In the genomic region with DNA sequence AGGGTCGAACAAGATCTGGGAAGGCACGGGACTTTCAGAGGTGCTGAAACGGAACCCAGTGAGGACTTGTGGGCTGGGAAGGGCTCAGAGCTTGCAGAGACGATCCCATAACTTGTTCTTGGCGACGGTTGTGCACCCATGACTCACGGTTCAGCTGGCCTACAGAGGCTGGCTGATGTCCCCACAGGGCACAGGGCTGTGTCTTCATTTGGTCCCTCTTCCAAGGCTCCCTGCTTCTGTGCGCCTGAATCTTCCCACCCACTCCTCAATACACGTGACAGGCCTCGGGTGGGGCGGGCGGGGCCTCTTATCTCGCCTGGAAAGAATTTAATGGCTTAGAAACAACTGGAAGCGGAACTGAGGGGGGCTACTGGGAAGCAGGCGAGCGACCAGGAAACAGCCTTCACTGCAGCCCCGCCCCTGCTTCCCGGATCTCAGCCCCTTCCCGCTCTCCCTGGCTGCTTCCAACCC, we compare ENCODE assay signal across 8 mouse cellular contexts. TPM values are rescaled to one million over a fixed set of nuclear protein-coding genes. Genes with fewer than 3 reads are reported as not detected.
DNase-seq lines count a peak whose midpoint lies in the region; ATAC-seq and TF ChIP-seq lines count a peak whose summit lies in the region.

No protein-coding gene starts in this region.

- H3K36me3 ChIP-seq in spleen, adult 2 months (ENCODE audit: control insufficient read depth, insufficient read depth, low read length), result no peaks in the 10 kb centered on the region
- no peaks in the 10 kb centered on the region for H3K36me3 ChIP-seq in heart, embryonic 10.5 days
- H3K36me3 ChIP-seq in kidney, embryonic 14.5 days (ENCODE audit: control insufficient read depth, insufficient read depth, low read length), result no peaks in the 10 kb centered on the region
- H3K36me3 ChIP-seq in lung, postnatal 0 days (ENCODE audit: insufficient read depth, low read length), result no peaks in the 10 kb centered on the region

- WGBS in spleen, adult 2 months, result 9% methylated on average over 19 of the region's 19 CpGs
- 9% methylated on average over 19 of the region's 19 CpGs for WGBS in heart, embryonic 10.5 days
- WGBS in kidney, embryonic 14.5 days, result 6% methylated on average over 19 of the region's 19 CpGs
- 3% methylated on average over 18 of the region's 19 CpGs for WGBS in lung, postnatal 0 days

- no peak; the same call in 1 of the 2 replicates for ATAC-seq in kidney, embryonic 14.5 days (ENCODE audit: low FRiP score, low TSS enrichment)
- peak; percentile 83 for ATAC-seq in lung, postnatal 0 days

- peak overlapping the region; percentile 27; the same call in 1 of the 2 replicates for H3K27ac ChIP-seq in spleen, adult 2 months (ENCODE audit: insufficient read depth, low read length)
- H3K27ac ChIP-seq in heart, embryonic 10.5 days, result 0 out of 2 replicates have a peak overlapping the region, but pooled peaks have one; percentile 16
- H3K27ac ChIP-seq in kidney, embryonic 14.5 days (ENCODE audit: low read depth, low read length), result 0 out of 2 replicates have a peak overlapping the region, but pooled peaks have one; percentile 6
- peak overlapping the region; percentile 57; the same call in 1 of the 2 replicates for H3K27ac ChIP-seq in lung, postnatal 0 days (ENCODE audit: low read length)

- TF ChIP-seq EP300 in lung, postnatal 0 days (IDR thresholded peaks at IDR 0.05), result peak; percentile 79

- DNase-seq in spleen, adult 2 months (ENCODE audit: low read depth in 1 of 2, low spot score in 2 of 2), result no peak
- DNase-seq in spleen, postnatal 4 days (ENCODE audit: low spot score in 2 of 2), result no peak
- no peak for DNase-seq in heart, embryonic 10.5 days (ENCODE audit: low spot score)
- DNase-seq in lung, postnatal 0 days (ENCODE audit: low spot score), result peak; percentile 81
- no peak for DNase-seq in thymus, postnatal 0 days (ENCODE audit: low spot score)
- DNase-seq in T-cell, adult 2 months (ENCODE audit: low spot score), result no peak
- DNase-seq in cerebellum, postnatal 14 days, result no peak

- TF ChIP-seq POLR2A in spleen, adult 2 months (IDR thresholded peaks at IDR 0.05; ENCODE audit: low read depth, low read length), result no peak

- H3K4me2 ChIP-seq in kidney, embryonic 14.5 days (replicated peaks; ENCODE audit: low read depth, low read length), result peak overlapping the region; percentile 43
- H3K4me2 ChIP-seq in lung, postnatal 0 days (replicated peaks; ENCODE audit: low read depth, low read length), result peak overlapping the region; percentile 48

- peaks cover 3% of the 10 kb centered on the region; the same call in 1 of the 2 replicates for H3K27me3 ChIP-seq in spleen, adult 2 months (ENCODE audit: control insufficient read depth, insufficient read depth, low read length)
- H3K27me3 ChIP-seq in heart, embryonic 10.5 days (ENCODE audit: insufficient read depth, poor library complexity, severe bottlenecking), result peaks cover 62% of the 10 kb centered on the region
- H3K27me3 ChIP-seq in kidney, embryonic 14.5 days (ENCODE audit: control insufficient read depth, insufficient read depth, low read length), result peaks cover 29% of the 10 kb centered on the region
- H3K27me3 ChIP-seq in lung, postnatal 0 days (replicated peaks; ENCODE audit: insufficient read depth, low read length), result peaks cover 7% of the 10 kb centered on the region

- no peak for TF ChIP-seq CTCF in spleen, adult 2 months (IDR thresholded peaks at IDR 0.05; ENCODE audit: extremely low read depth, insufficient read depth, insufficient read length, insufficient replicate concordance)
- TF ChIP-seq CTCF in lung, postnatal 0 days (IDR thresholded peaks at IDR 0.05), result no peak

- H3K9ac ChIP-seq in kidney, embryonic 14.5 days (ENCODE audit: low read depth, low read length), result peak overlapping the region; percentile 7; the same call in 1 of the 2 replicates
- no peak overlapping the region for H3K9ac ChIP-seq in lung, postnatal 0 days (replicated peaks; ENCODE audit: low read depth)

- H3K4me3 ChIP-seq in spleen, adult 2 months (ENCODE audit: extremely low read depth, insufficient read depth, insufficient read length), result peak overlapping the region; percentile 15; the same call in 1 of the 2 replicates
- peak overlapping the region; percentile 43 for H3K4me3 ChIP-seq in heart, embryonic 10.5 days
- peak overlapping the region; percentile 17; the same call in 1 of the 2 replicates for H3K4me3 ChIP-seq in kidney, embryonic 14.5 days (ENCODE audit: low read length)
- H3K4me3 ChIP-seq in lung, postnatal 0 days (ENCODE audit: low read depth, low read length), result peak overlapping the region; percentile 14; the same call in 1 of the 2 replicates

- H3K4me1 ChIP-seq in spleen, adult 2 months (ENCODE audit: control insufficient read depth, insufficient read depth, insufficient read length), result no peaks in the 10 kb centered on the region; the same call in 1 of the 2 replicates
- H3K4me1 ChIP-seq in heart, embryonic 10.5 days, result peaks cover 32% of the 10 kb centered on the region
- 0 out of 2 replicates have a peak, but pooled peaks cover 3% of the 10 kb centered on the region for H3K4me1 ChIP-seq in kidney, embryonic 14.5 days (ENCODE audit: control insufficient read depth, insufficient read depth, low read length)
- H3K4me1 ChIP-seq in lung, postnatal 0 days (ENCODE audit: insufficient read depth, low read depth, low read length), result peaks cover 12% of the 10 kb centered on the region

- no peaks in the 10 kb centered on the region for H3K9me3 ChIP-seq in heart, embryonic 10.5 days
- H3K9me3 ChIP-seq in kidney, embryonic 14.5 days (ENCODE audit: control insufficient read depth, low read length), result no peaks in the 10 kb centered on the region
- no peaks in the 10 kb centered on the region for H3K9me3 ChIP-seq in lung, postnatal 0 days (ENCODE audit: low read length)

RNA-seq across cellular contexts. Expression of gene Tnxb, which starts 9.2 kb away (rescaled TPM):
- 34.1 and 34.4 TPM in 2 replicates for polyA plus RNA-seq in spleen, adult 2 months (2012; rRNA removed)
- polyA plus RNA-seq in heart, embryonic 10.5 days (2016; fragmentation: Nextera tagmentation; extraction: Ambion mirVana), result 0.04 and 0.07 TPM in 2 replicates
- 0.15 and 0.26 TPM in 2 replicates for polyA plus RNA-seq in kidney, embryonic 14.5 days (2014; fragmentation: Nextera tagmentation; extraction: Ambion mirVana)
- 0.85 and 0.99 TPM in 2 replicates for polyA plus RNA-seq in lung, postnatal 0 days (2015; fragmentation: Nextera tagmentation; extraction: Ambion mirVana)
- polyA plus RNA-seq in thymus, postnatal 0 days (2015; fragmentation: Nextera tagmentation; extraction: Ambion mirVana), result 0.54 and 0.59 TPM in 2 replicates

RNA-seq across cellular contexts. Expression of gene Atf6b, which starts 14.2 kb away (rescaled TPM):
- polyA plus RNA-seq in spleen, adult 2 months (2012; rRNA removed), result 76.4 and 102 TPM in 2 replicates
- polyA plus RNA-seq in heart, embryonic 10.5 days (2016; fragmentation: Nextera tagmentation; extraction: Ambion mirVana), result 74.0 and 76.8 TPM in 2 replicates
- polyA plus RNA-seq in kidney, embryonic 14.5 days (2014; fragmentation: Nextera tagmentation; extraction: Ambion mirVana), result 54.6 and 61.7 TPM in 2 replicates
- polyA plus RNA-seq in lung, postnatal 0 days (2015; fragmentation: Nextera tagmentation; extraction: Ambion mirVana), result 42.5 and 47.3 TPM in 2 replicates
- 56.6 and 60.8 TPM in 2 replicates for polyA plus RNA-seq in thymus, postnatal 0 days (2015; fragmentation: Nextera tagmentation; extraction: Ambion mirVana)

RNA-seq across cellular contexts. Expression of gene Fkbpl, which starts 16.6 kb away (rescaled TPM):
- polyA plus RNA-seq in spleen, adult 2 months (2012; rRNA removed), result 1.4 and 1.6 TPM in 2 replicates
- polyA plus RNA-seq in heart, embryonic 10.5 days (2016; fragmentation: Nextera tagmentation; extraction: Ambion mirVana), result 12.6 TPM in 2 replicates
- 14.8 and 16.5 TPM in 2 replicates for polyA plus RNA-seq in kidney, embryonic 14.5 days (2014; fragmentation: Nextera tagmentation; extraction: Ambion mirVana)
- 12.2 and 14.5 TPM in 2 replicates for polyA plus RNA-seq in lung, postnatal 0 days (2015; fragmentation: Nextera tagmentation; extraction: Ambion mirVana)
- polyA plus RNA-seq in thymus, postnatal 0 days (2015; fragmentation: Nextera tagmentation; extraction: Ambion mirVana), result 12.5 TPM in 2 replicates

RNA-seq across cellular contexts. Expression of gene Prrt1, which starts 31.8 kb away (rescaled TPM):
- 9.5 and 9.9 TPM in 2 replicates for polyA plus RNA-seq in spleen, adult 2 months (2012; rRNA removed)
- polyA plus RNA-seq in heart, embryonic 10.5 days (2016; fragmentation: Nextera tagmentation; extraction: Ambion mirVana), result 0.11 TPM in 1 of 2 replicates, not detected in the other
- polyA plus RNA-seq in kidney, embryonic 14.5 days (2014; fragmentation: Nextera tagmentation; extraction: Ambion mirVana), result 0.16 and 0.18 TPM in 2 replicates
- polyA plus RNA-seq in lung, postnatal 0 days (2015; fragmentation: Nextera tagmentation; extraction: Ambion mirVana), result 0.27 and 0.29 TPM in 2 replicates
- polyA plus RNA-seq in thymus, postnatal 0 days (2015; fragmentation: Nextera tagmentation; extraction: Ambion mirVana), result 37.4 and 39.4 TPM in 2 replicates

RNA-seq across cellular contexts. Expression of gene Ppt2, which starts 32.8 kb away (rescaled TPM):
- 31.7 and 36.3 TPM in 2 replicates for polyA plus RNA-seq in spleen, adult 2 months (2012; rRNA removed)
- 24.3 and 27.5 TPM in 2 replicates for polyA plus RNA-seq in heart, embryonic 10.5 days (2016; fragmentation: Nextera tagmentation; extraction: Ambion mirVana)
- polyA plus RNA-seq in kidney, embryonic 14.5 days (2014; fragmentation: Nextera tagmentation; extraction: Ambion mirVana), result 33.5 and 39.1 TPM in 2 replicates
- polyA plus RNA-seq in lung, postnatal 0 days (2015; fragmentation: Nextera tagmentation; extraction: Ambion mirVana), result 22.4 and 24.9 TPM in 2 replicates
- 38.4 and 45.5 TPM in 2 replicates for polyA plus RNA-seq in thymus, postnatal 0 days (2015; fragmentation: Nextera tagmentation; extraction: Ambion mirVana)

Comparison
In these comparisons a context has a peak if more than half of its experiments do, and no peak if none do; other contexts are left out.
1. H3K27ac ChIP-seq: peak in every context shown above with its lines; median percentile 57 in lung, postnatal 0 days; 27 in spleen, adult 2 months; 16 in heart, embryonic 10.5 days; 6 in kidney, embryonic 14.5 days.
2. RNA of gene Tnxb, which starts 9.2 kb away (polyA plus RNA-seq): 34.1 to 34.4 TPM in spleen, adult 2 months; 0.85 to 0.99 TPM in lung, postnatal 0 days, 0.54 to 0.59 TPM in thymus, postnatal 0 days, 0.15 to 0.26 TPM in kidney, embryonic 14.5 days and 0.04 to 0.07 TPM in heart, embryonic 10.5 days; every median in the first group is over 10 times any median in the second.
3. Peak in every context shown above with its lines, with median percentiles within 50 percentile points of each other: H3K4me3 ChIP-seq.